Mouse (Mus musculus): ENCODE measurements around the gene Brf1. TPM values are rescaled to one million over a fixed set of nuclear protein-coding genes. Genes with fewer than 3 reads are reported as not detected.
A peak's percentile ranks its signal among the peaks of the same experiment; 100 is the strongest.

Brf1 gene
- polyA plus RNA-seq, 3 experiments from 2014 or later = 20.2 to 32.0 (median 30.5) TPM

- no peak for ATAC-seq
Measured at GRCm38 (mm10) chr12:113017429-113017984, 17.0 kb upstream of the Brf1 start.

- ATAC-seq = no peak
Measured at GRCm38 (mm10) chr12:113016976-113017375, 16.5 kb upstream of the Brf1 start.

- ATAC-seq = no peak
Measured at GRCm38 (mm10) chr12:113015956-113016355, 15.5 kb upstream of the Brf1 start.

GRCm38 (mm10) chr12:113014561-113015556, 14.4 kb upstream of the Brf1 start:
- peak; percentile 26 for ATAC-seq

GRCm38 (mm10) chr12:113013604-113014558, 13.4 kb upstream of the Brf1 start, which contains the start of gene Pacs2:
Pacs2 (plus strand) TSS chr12:113014508.
- peak; percentile 80 for ATAC-seq

- no peak for ATAC-seq
Measured at GRCm38 (mm10) chr12:113013021-113013491, 12.6 kb upstream of the Brf1 start.

GRCm38 (mm10) chr12:113012443-113012842, 11.9 kb upstream of the Brf1 start:
- ATAC-seq = no peak

- ATAC-seq = no peak
Measured at GRCm38 (mm10) chr12:113011702-113012360, 11.3 kb upstream of the Brf1 start.

- ATAC-seq = peak; percentile 44
Measured at GRCm38 (mm10) chr12:113004993-113005392, 4.5 kb upstream of the Brf1 start.

GRCm38 (mm10) chr12:113004011-113004410, 3.5 kb upstream of the Brf1 start:
- ATAC-seq = no peak

- ATAC-seq = no peak
Measured at GRCm38 (mm10) chr12:113002667-113003066, 2.2 kb upstream of the Brf1 start.

- ATAC-seq = peak; percentile 16
Measured at GRCm38 (mm10) chr12:113001133-113001474, 600 bp upstream of the Brf1 start.

- no peak for ATAC-seq
Measured at GRCm38 (mm10) chr12:112999569-113000293, 773 bp downstream of the Brf1 start.

- ATAC-seq = no peak
Measured at GRCm38 (mm10) chr12:112994153-112994552, 6.4 kb downstream of the Brf1 start.

- no peak for ATAC-seq
Measured at GRCm38 (mm10) chr12:112991444-112991843, 9.1 kb downstream of the Brf1 start.

GRCm38 (mm10) chr12:112990706-112991405, 9.6 kb downstream of the Brf1 start:
- no peak for ATAC-seq

GRCm38 (mm10) chr12:112987877-112988276, 12.6 kb downstream of the Brf1 start:
- ATAC-seq = no peak

- ATAC-seq = peak; percentile 68
Measured at GRCm38 (mm10) chr12:112985346-112985745, 15.2 kb downstream of the Brf1 start.

GRCm38 (mm10) chr12:112982031-112982430, 18.5 kb downstream of the Brf1 start:
- ATAC-seq = no peak

- no peak for ATAC-seq
Measured at GRCm38 (mm10) chr12:112977156-112977555, 23.3 kb downstream of the Brf1 start.

Data from inflammation-experienced regulatory T-cells, adult 6 months (primary cell).